Mouse (Mus musculus): ENCODE measurements around the gene Lgi1.

DNA sequence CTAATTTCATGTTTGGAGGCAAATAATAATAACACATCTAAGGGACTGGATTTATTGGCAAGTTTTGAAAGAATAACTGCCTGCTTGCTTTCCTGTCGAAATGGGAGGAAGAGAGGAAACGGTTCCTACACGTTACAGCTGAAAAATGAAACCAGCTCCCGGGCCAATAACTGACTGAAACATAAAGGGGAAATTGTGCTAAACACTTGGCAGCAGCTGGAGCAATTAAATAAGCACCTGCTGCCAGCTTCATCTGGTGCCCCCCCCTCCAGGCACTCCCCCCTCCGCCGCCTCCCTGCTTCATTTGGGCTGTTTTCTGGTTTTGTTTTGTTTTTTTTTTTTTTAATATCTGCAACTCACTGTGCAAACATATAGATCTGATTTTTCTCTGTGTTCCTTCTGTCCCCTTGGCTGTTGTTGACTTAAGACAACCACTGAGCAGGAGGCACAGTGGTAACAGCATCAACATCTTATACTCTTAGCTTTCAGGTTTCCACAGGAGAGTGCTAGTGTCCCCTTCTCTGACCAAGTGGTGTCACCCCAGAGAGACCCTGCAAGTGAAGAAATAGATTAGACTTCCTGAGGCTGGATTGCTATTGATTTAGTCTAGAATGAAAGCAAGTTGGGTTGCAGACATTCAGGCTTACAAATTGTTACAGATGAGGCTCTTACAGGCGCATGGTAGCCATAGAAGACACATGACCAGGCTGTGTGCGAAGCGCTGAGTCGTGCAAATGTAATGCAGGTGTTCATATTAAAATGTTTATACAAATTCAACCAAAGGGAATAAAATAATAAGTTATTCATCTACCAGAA, 18.8 kb upstream of the Lgi1 start:
- TF ChIP-seq TAL1 (IDR thresholded peaks at IDR 0.05; ENCODE audit: low read length) = no peak
- no peak for TF ChIP-seq GATA1 (IDR thresholded peaks at IDR 0.05; ENCODE audit: low read length)
